24 mouse cellular contexts compared by ENCODE assay signal in the genomic region with DNA sequence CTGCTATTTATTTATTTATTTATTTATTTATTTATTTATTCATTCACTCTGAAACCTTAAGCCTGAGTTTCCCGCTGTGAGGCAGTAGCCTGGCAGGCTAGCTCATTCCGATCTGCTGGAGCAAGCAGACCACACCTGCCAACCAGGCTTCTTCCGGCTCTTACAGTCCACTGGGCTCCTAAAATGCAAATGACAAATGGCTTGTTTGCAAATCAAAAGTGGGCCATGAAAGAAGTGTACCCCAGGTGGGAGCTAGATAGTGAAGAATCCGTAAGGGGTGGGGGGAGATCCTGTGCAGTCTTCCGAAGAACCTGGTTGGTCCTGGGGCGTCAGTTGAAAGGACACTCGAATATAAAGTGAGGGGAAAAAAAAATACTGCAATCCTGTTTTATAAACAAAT. TPM values are rescaled to one million over a fixed set of nuclear protein-coding genes. Genes with fewer than 3 reads are reported as not detected.
DNase-seq lines count a peak whose midpoint lies in the region; ATAC-seq and TF ChIP-seq lines count a peak whose summit lies in the region.
"Had no signal": no experiment of that assay in that cellular context is flagged by ENCODE, and none has a peak within 500 bp of the region (broad histone marks: within the 10 kb centered on the region; RNA-seq: fewer than 3 reads in every experiment).

No protein-coding gene starts in this region.

- TF ChIP-seq CTCF in hindbrain, postnatal 0 days (IDR thresholded peaks at IDR 0.05; ENCODE audit: low read depth), result no peak

- H3K27ac ChIP-seq in hindbrain, postnatal 0 days, result no peak overlapping the region
- H3K27ac ChIP-seq in hindbrain, embryonic 13.5 days, result no peak overlapping the region
- no peak overlapping the region for H3K27ac ChIP-seq in midbrain, embryonic 14.5 days (replicated peaks; ENCODE audit: low read depth, low read length)
- no peak overlapping the region for H3K27ac ChIP-seq in midbrain, embryonic 16.5 days (ENCODE audit: low read length)
- H3K27ac ChIP-seq in ES-E14 (ENCODE audit: insufficient read depth, low read depth, low read length, poor library complexity, severe bottlenecking), result peak overlapping the region; percentile 91; the same call in 1 of the 2 replicates
- H3K27ac ChIP-seq: embryonic facial prominence, embryonic 12.5 days; forebrain, embryonic 10.5 days; heart, embryonic 13.5 days; hindbrain, embryonic 15.5 days; liver, embryonic 14.5 days; stomach, embryonic 15.5 days had no signal

- peaks cover 7% of the 10 kb centered on the region; the same call in 1 of the 2 replicates for H3K4me1 ChIP-seq in hindbrain, postnatal 0 days (ENCODE audit: insufficient read depth, low read length)
- peaks cover 14% of the 10 kb centered on the region for H3K4me1 ChIP-seq in hindbrain, embryonic 13.5 days (replicated peaks)
- peaks cover 11% of the 10 kb centered on the region; the same call in 1 of the 2 replicates for H3K4me1 ChIP-seq in midbrain, embryonic 14.5 days (ENCODE audit: control insufficient read depth, insufficient read depth, low read length)
- H3K4me1 ChIP-seq in midbrain, embryonic 16.5 days (ENCODE audit: control insufficient read depth, insufficient read depth, low read length), result peaks cover 9% of the 10 kb centered on the region; the same call in 1 of the 2 replicates
- peaks cover 0 to 9% of the 10 kb centered on the region in 2 experiments; a peak in 3 of 4 replicates for H3K4me1 ChIP-seq in ES-E14 (ENCODE audit: control insufficient read depth in 2 of 2, insufficient read depth in 2 of 2, low read length in 2 of 2, poor library complexity in 1 of 2)

- no peak for ATAC-seq in hindbrain, postnatal 0 days
- ATAC-seq in hindbrain, embryonic 13.5 days (ENCODE audit: low FRiP score), result no peak
- ATAC-seq in midbrain, embryonic 14.5 days (ENCODE audit: low FRiP score, low TSS enrichment), result no peak
- ATAC-seq in midbrain, embryonic 16.5 days, result no peak
- ATAC-seq: forebrain, postnatal 0 days had no signal

- no peaks in the 10 kb centered on the region for H3K9me3 ChIP-seq in hindbrain, postnatal 0 days (ENCODE audit: low read length)
- no peaks in the 10 kb centered on the region for H3K9me3 ChIP-seq in hindbrain, embryonic 13.5 days
- H3K9me3 ChIP-seq in midbrain, embryonic 14.5 days (ENCODE audit: control insufficient read depth, low read length), result no peaks in the 10 kb centered on the region
- no peaks in the 10 kb centered on the region for H3K9me3 ChIP-seq in midbrain, embryonic 16.5 days (replicated peaks; ENCODE audit: control insufficient read depth, low read length, poor library complexity, severe bottlenecking)
- no peaks in the 10 kb centered on the region for H3K9me3 ChIP-seq in ES-E14 (ENCODE audit: control insufficient read depth, insufficient read depth, low read depth, low read length)
- H3K9me3 ChIP-seq: embryonic facial prominence, embryonic 12.5 days; forebrain, embryonic 10.5 days; heart, embryonic 13.5 days; hindbrain, embryonic 15.5 days; stomach, embryonic 15.5 days had no signal

- no peak overlapping the region for H3K9ac ChIP-seq in hindbrain, postnatal 0 days (replicated peaks; ENCODE audit: low read length)
- no peak overlapping the region for H3K9ac ChIP-seq in hindbrain, embryonic 13.5 days
- H3K9ac ChIP-seq in midbrain, embryonic 14.5 days (replicated peaks; ENCODE audit: low read length), result no peak overlapping the region
- H3K9ac ChIP-seq in midbrain, embryonic 16.5 days (ENCODE audit: low read depth, low read length), result no peak overlapping the region
- H3K9ac ChIP-seq in ES-E14 (ENCODE audit: insufficient read depth, low read depth, low read length, poor library complexity, severe bottlenecking), result no peak overlapping the region
- H3K9ac ChIP-seq: embryonic facial prominence, embryonic 12.5 days; forebrain, postnatal 0 days; hindbrain, embryonic 15.5 days; liver, embryonic 14.5 days; lung, embryonic 14.5 days; stomach, embryonic 15.5 days had no signal

- DNase-seq in hindbrain, postnatal 0 days (ENCODE audit: low spot score), result peak; percentile 24
- DNase-seq in midbrain, embryonic 14.5 days, result peak; percentile 24
- no peak for DNase-seq in ES-E14 (ENCODE audit: low read depth, low spot score)
- peak; percentile 33 for DNase-seq in splenic B cell, adult 2 months (ENCODE audit: low read depth, low spot score)
- DNase-seq in T-cell, adult 2 months (ENCODE audit: low spot score), result no peak
- no peak for DNase-seq in layer of hippocampus, adult 18-20 months (ENCODE audit: low spot score in 2 of 2)
- DNase-seq: adrenal gland, postnatal 10 days; cerebellum, adult 8-10 months; embryo, embryonic 11 days; forebrain, postnatal 0 days; heart, postnatal 10 days; kidney, adult 18-20 months; layer of hippocampus, adult 9-11 months; liver; lung, embryonic 14.5 days; lung, postnatal 14 days had no signal

- no peaks in the 10 kb centered on the region for H3K36me3 ChIP-seq in hindbrain, postnatal 0 days (ENCODE audit: insufficient read depth, low read length)
- H3K36me3 ChIP-seq in hindbrain, embryonic 13.5 days, result no peaks in the 10 kb centered on the region
- H3K36me3 ChIP-seq in midbrain, embryonic 14.5 days (ENCODE audit: control insufficient read depth, insufficient read depth, low read length), result no peaks in the 10 kb centered on the region
- no peaks in the 10 kb centered on the region for H3K36me3 ChIP-seq in midbrain, embryonic 16.5 days (ENCODE audit: control insufficient read depth, insufficient read depth, low read length)
- peaks cover 3% of the 10 kb centered on the region; the same call in 1 of the 2 replicates for H3K36me3 ChIP-seq in ES-E14 (ENCODE audit: control insufficient read depth, insufficient read depth, low read length, poor library complexity, severe bottlenecking)
- no peaks in the 10 kb centered on the region for H3K36me3 ChIP-seq in splenic B cell, adult 2 months (ENCODE audit: control insufficient read depth, insufficient read depth, low read length, poor library complexity, severe bottlenecking)
- H3K36me3 ChIP-seq: embryonic facial prominence, embryonic 12.5 days; forebrain, embryonic 10.5 days; heart, embryonic 13.5 days; hindbrain, embryonic 15.5 days; stomach, embryonic 15.5 days had no signal

- 18% methylated on average over 7 of the region's 7 CpGs for WGBS in hindbrain, postnatal 0 days
- 7% methylated on average over 7 of the region's 7 CpGs for WGBS in hindbrain, embryonic 13.5 days
- 8% methylated on average over 7 of the region's 7 CpGs for WGBS in midbrain, embryonic 14.5 days
- WGBS in midbrain, embryonic 16.5 days, result 13% methylated on average over 7 of the region's 7 CpGs

- in situ Hi-C loops in ES-E14 (cut with MboI; ENCODE audit: low sequenced_read_pairs in 2 of 2, unreplicated experiment in 2 of 2), result no loop called here

- peaks cover 13% of the 10 kb centered on the region; the same call in 1 of the 2 replicates for H3K27me3 ChIP-seq in hindbrain, postnatal 0 days (ENCODE audit: insufficient read depth, low read length)
- peaks cover 47% of the 10 kb centered on the region for H3K27me3 ChIP-seq in hindbrain, embryonic 13.5 days
- H3K27me3 ChIP-seq in midbrain, embryonic 14.5 days (ENCODE audit: control insufficient read depth, insufficient read depth, low read length), result peaks cover 31% of the 10 kb centered on the region
- peaks cover 17% of the 10 kb centered on the region for H3K27me3 ChIP-seq in midbrain, embryonic 16.5 days (ENCODE audit: control insufficient read depth, insufficient read depth, low read depth, low read length)
- H3K27me3 ChIP-seq in splenic B cell, adult 2 months (ENCODE audit: control insufficient read depth, insufficient read depth, low read length, poor library complexity, severe bottlenecking), result no peaks in the 10 kb centered on the region
- H3K27me3 ChIP-seq: stomach, embryonic 15.5 days had no signal

- H3K4me2 ChIP-seq in hindbrain, postnatal 0 days (ENCODE audit: low read depth, low read length), result no peak overlapping the region
- H3K4me2 ChIP-seq in hindbrain, embryonic 13.5 days, result no peak overlapping the region
- H3K4me2 ChIP-seq in midbrain, embryonic 14.5 days (ENCODE audit: low read length), result no peak overlapping the region
- no peak overlapping the region for H3K4me2 ChIP-seq in midbrain, embryonic 16.5 days (ENCODE audit: low read length)

- H3K4me3 ChIP-seq in hindbrain, postnatal 0 days (ENCODE audit: low read length), result no peak overlapping the region
- no peak overlapping the region for H3K4me3 ChIP-seq in hindbrain, embryonic 13.5 days
- no peak overlapping the region for H3K4me3 ChIP-seq in midbrain, embryonic 14.5 days (replicated peaks; ENCODE audit: low read depth, low read length)
- no peak overlapping the region for H3K4me3 ChIP-seq in midbrain, embryonic 16.5 days (ENCODE audit: low read depth, low read length)
- H3K4me3 ChIP-seq in ES-E14 (ENCODE audit: insufficient read depth in 1 of 2, low read depth in 1 of 2, low read length in 2 of 2, poor library complexity in 1 of 2, severe bottlenecking in 1 of 2), result peak overlapping the region in 1 of 2 experiments; percentile 82; a peak in 1 of 4 replicates

TF ChIP-seq in ES-E14, 5 proteins besides CTCF, POLR2A, EP300 and RAD21:
- TF ChIP-seq ZNF384 (IDR thresholded peaks at IDR 0.05; ENCODE audit: low read depth, low read length) (no peak), ZC3H11A (IDR thresholded peaks at IDR 0.05; ENCODE audit: borderline replicate concordance, low read depth, low read length) (no peak), HCFC1 (IDR thresholded peaks at IDR 0.05; ENCODE audit: borderline replicate concordance, insufficient read depth, low read length) (no peak), CHD2 (IDR thresholded peaks at IDR 0.05; ENCODE audit: low read depth, low read length) (no peak)

RNA-seq across cellular contexts. Expression of a gene that starts 1.0 kb away (rescaled TPM):
- 3.7 and 4.2 TPM in 2 replicates for total RNA-seq in hindbrain, postnatal 0 days (2014; rRNA removed)
- polyA plus RNA-seq in hindbrain, postnatal 0 days (2015; fragmentation: Nextera tagmentation; extraction: Ambion mirVana), result 4.5 and 4.9 TPM in 2 replicates
- 3.1 and 3.4 TPM in 2 replicates for polyA plus RNA-seq in hindbrain, embryonic 13.5 days (2015; fragmentation: Nextera tagmentation; extraction: Ambion mirVana)
- 0.42 and 2.4 TPM in 2 replicates for polyA plus RNA-seq in midbrain, embryonic 14.5 days (2014; fragmentation: Nextera tagmentation; extraction: Ambion mirVana)
- 1.8 and 2.4 TPM in 2 replicates for polyA plus RNA-seq in midbrain, embryonic 16.5 days (2015; fragmentation: Nextera tagmentation; extraction: Ambion mirVana)
- total RNA-seq in ES-E14 (2012; rRNA removed), result 17.0 and 18.7 TPM in 2 replicates
- 10 to 100 TPM; 78.6 to 84.7 TPM for total RNA-seq in layer of hippocampus, adult 18-20 months (2021)

Comparison
In these comparisons a context has a peak if more than half of its experiments do, and no peak if none do; other contexts are left out.
1. DNase-seq: peak in hindbrain, postnatal 0 days (single experiment), midbrain, embryonic 14.5 days (single experiment) and splenic B cell, adult 2 months (single experiment); none in ES-E14 (single experiment), T-cell, adult 2 months (single experiment) and layer of hippocampus, adult 18-20 months (0 of 2).